18 mouse cellular contexts compared by ENCODE assay signal in genomic region chr11:98266699-98267402, GRCm38 (mm10).
DNase-seq lines count a peak whose midpoint lies in the region; ATAC-seq and TF ChIP-seq lines count a peak whose summit lies in the region.
"Had no signal": no experiment of that assay in that cellular context is flagged by ENCODE, and none has a peak within 500 bp of the region (broad histone marks: within the 10 kb centered on the region; RNA-seq: fewer than 3 reads in every experiment).

No protein-coding gene starts in this region.

- H3K79me2 ChIP-seq in heart, adult 2 months (replicated peaks; ENCODE audit: control insufficient read depth, insufficient read depth, low read length): no peaks in the 10 kb centered on the region

- H3K9ac ChIP-seq in heart, adult 2 months (ENCODE audit: low read depth, low read length): no peak overlapping the region
- H3K9ac ChIP-seq in midbrain, embryonic 13.5 days (replicated peaks): no peak overlapping the region
- H3K9ac ChIP-seq in midbrain, embryonic 11.5 days (ENCODE audit: low read length): no peak overlapping the region
- no peak overlapping the region for H3K9ac ChIP-seq in forebrain, embryonic 12.5 days
- H3K9ac ChIP-seq in forebrain, embryonic 16.5 days (replicated peaks; ENCODE audit: low read depth, low read length): 0 out of 2 replicates have a peak overlapping the region, but pooled peaks have one; percentile 2
- H3K9ac ChIP-seq: intestine, embryonic 15.5 days; kidney, embryonic 15.5 days; limb, embryonic 15.5 days; liver, embryonic 15.5 days; midbrain, embryonic 12.5 days had no signal

- no peak overlapping the region for H3K4me2 ChIP-seq in midbrain, embryonic 13.5 days (replicated peaks)
- no peak overlapping the region for H3K4me2 ChIP-seq in midbrain, embryonic 11.5 days
- H3K4me2 ChIP-seq in forebrain, embryonic 12.5 days: no peak overlapping the region
- H3K4me2 ChIP-seq in forebrain, embryonic 16.5 days (ENCODE audit: low read length): no peak overlapping the region
- H3K4me2 ChIP-seq: intestine, embryonic 15.5 days; kidney, embryonic 15.5 days; limb, embryonic 15.5 days; liver, embryonic 15.5 days; midbrain, embryonic 12.5 days had no signal

- DNase-seq in heart, embryonic 10.5 days (ENCODE audit: low spot score): peak; percentile 30
- no peak for DNase-seq in heart, adult 2 months
- DNase-seq in midbrain, embryonic 11.5 days (ENCODE audit: low spot score, missing footprints): no peak
- DNase-seq in lung, postnatal 4 days: no peak
- DNase-seq: gastrocnemius, adult 2 months; heart, postnatal 36 days; kidney, postnatal 4 days; right cerebral cortex, adult 18-20 months; thymus, postnatal 25 days had no signal

- H3K27me3 ChIP-seq in heart, embryonic 10.5 days (ENCODE audit: insufficient read depth, poor library complexity, severe bottlenecking): no peaks in the 10 kb centered on the region
- 0 out of 2 replicates have a peak, but pooled peaks cover 1% of the 10 kb centered on the region for H3K27me3 ChIP-seq in heart, adult 2 months (ENCODE audit: control insufficient read depth, insufficient read depth, low read length)
- H3K27me3 ChIP-seq in midbrain, embryonic 13.5 days: no peaks in the 10 kb centered on the region
- H3K27me3 ChIP-seq in midbrain, embryonic 11.5 days (ENCODE audit: control insufficient read depth, insufficient read depth, low read length): no peaks in the 10 kb centered on the region
- no peaks in the 10 kb centered on the region for H3K27me3 ChIP-seq in forebrain, embryonic 12.5 days
- H3K27me3 ChIP-seq in forebrain, embryonic 16.5 days (replicated peaks; ENCODE audit: control insufficient read depth, insufficient read depth, low read length): no peaks in the 10 kb centered on the region
- H3K27me3 ChIP-seq: intestine, embryonic 15.5 days; kidney, embryonic 15.5 days; limb, embryonic 15.5 days; liver, embryonic 15.5 days; midbrain, embryonic 12.5 days had no signal

- H3K36me3 ChIP-seq in heart, embryonic 10.5 days: peaks cover 62% of the 10 kb centered on the region
- H3K36me3 ChIP-seq in heart, adult 2 months (ENCODE audit: control insufficient read depth, insufficient read depth, low read length): peaks cover 6% of the 10 kb centered on the region
- H3K36me3 ChIP-seq in midbrain, embryonic 13.5 days: peaks cover 73% of the 10 kb centered on the region
- H3K36me3 ChIP-seq in midbrain, embryonic 11.5 days (ENCODE audit: control insufficient read depth, insufficient read depth, low read length): peaks cover 3% of the 10 kb centered on the region; the same call in 1 of the 2 replicates
- H3K36me3 ChIP-seq in forebrain, embryonic 12.5 days (replicated peaks): peaks cover 41% of the 10 kb centered on the region
- H3K36me3 ChIP-seq in forebrain, embryonic 16.5 days (ENCODE audit: control insufficient read depth, insufficient read depth): peaks cover 2% of the 10 kb centered on the region; the same call in 1 of the 2 replicates

- H3K4me3 ChIP-seq in heart, embryonic 10.5 days: no peak overlapping the region
- no peak overlapping the region for H3K4me3 ChIP-seq in heart, adult 2 months
- H3K4me3 ChIP-seq in midbrain, embryonic 13.5 days (replicated peaks): no peak overlapping the region
- H3K4me3 ChIP-seq in midbrain, embryonic 11.5 days (ENCODE audit: low read depth, low read length): no peak overlapping the region
- H3K4me3 ChIP-seq in forebrain, embryonic 12.5 days (replicated peaks): no peak overlapping the region
- H3K4me3 ChIP-seq in forebrain, embryonic 16.5 days (replicated peaks; ENCODE audit: low read length): no peak overlapping the region
- H3K4me3 ChIP-seq: embryonic facial prominence, embryonic 10.5 days; gastrocnemius, adult 2 months; intestine, embryonic 15.5 days; kidney, embryonic 15.5 days; limb, embryonic 15.5 days; liver, embryonic 15.5 days; midbrain, embryonic 12.5 days had no signal

- no peaks in the 10 kb centered on the region for H3K4me1 ChIP-seq in heart, embryonic 10.5 days
- H3K4me1 ChIP-seq in heart, adult 2 months (ENCODE audit: control insufficient read depth, insufficient read depth, low read length): no peaks in the 10 kb centered on the region
- peaks cover 16% of the 10 kb centered on the region for H3K4me1 ChIP-seq in midbrain, embryonic 13.5 days (replicated peaks)
- no peaks in the 10 kb centered on the region for H3K4me1 ChIP-seq in midbrain, embryonic 11.5 days (ENCODE audit: control insufficient read depth, insufficient read depth, low read length)
- no peaks in the 10 kb centered on the region; the same call in 1 of the 2 replicates for H3K4me1 ChIP-seq in forebrain, embryonic 12.5 days
- peaks cover 30% of the 10 kb centered on the region for H3K4me1 ChIP-seq in forebrain, embryonic 16.5 days (replicated peaks; ENCODE audit: control insufficient read depth, insufficient read depth, low read length)
- H3K4me1 ChIP-seq: embryonic facial prominence, embryonic 10.5 days; intestine, embryonic 15.5 days; kidney, embryonic 15.5 days; liver, embryonic 15.5 days; midbrain, embryonic 12.5 days had no signal

- ATAC-seq in midbrain, embryonic 13.5 days: no peak
- ATAC-seq in midbrain, embryonic 11.5 days (ENCODE audit: low FRiP score): no peak
- ATAC-seq in forebrain, embryonic 12.5 days (ENCODE audit: low FRiP score): no peak
- peak; percentile 55 for ATAC-seq in forebrain, embryonic 16.5 days
- ATAC-seq: intestine, embryonic 15.5 days had no signal

- TF ChIP-seq POLR2A in heart, adult 2 months (IDR thresholded peaks at IDR 0.05; ENCODE audit: insufficient read depth, low read depth, low read length): no peak

- TF ChIP-seq CTCF in heart, adult 2 months (IDR thresholded peaks at IDR 0.05): no peak

- no peak overlapping the region for H3K27ac ChIP-seq in heart, embryonic 10.5 days
- no peak overlapping the region for H3K27ac ChIP-seq in heart, adult 2 months
- H3K27ac ChIP-seq in midbrain, embryonic 13.5 days: peak overlapping the region; percentile 25; the same call in 1 of the 2 replicates
- no peak overlapping the region for H3K27ac ChIP-seq in midbrain, embryonic 11.5 days (ENCODE audit: low read depth, low read length)
- H3K27ac ChIP-seq in forebrain, embryonic 12.5 days: peak overlapping the region; percentile 65; the same call in 1 of the 2 replicates
- H3K27ac ChIP-seq in forebrain, embryonic 16.5 days (ENCODE audit: low read length): peak overlapping the region; percentile 86
- H3K27ac ChIP-seq: embryonic facial prominence, embryonic 10.5 days; gastrocnemius, adult 2 months; intestine, embryonic 15.5 days; kidney, embryonic 15.5 days; limb, embryonic 15.5 days; liver, embryonic 15.5 days; midbrain, embryonic 12.5 days had no signal

- intact Hi-C loops in heart, adult 2 months (cut with DNase I): no loop called here

- 68% methylated on average over 6 of the region's 6 CpGs for WGBS in heart, embryonic 10.5 days
- WGBS in heart, adult 2 months: 92% methylated on average over 6 of the region's 6 CpGs
- WGBS in midbrain, embryonic 13.5 days: 75% methylated on average over 6 of the region's 6 CpGs
- 92% methylated on average over 6 of the region's 6 CpGs for WGBS in midbrain, embryonic 11.5 days
- WGBS in forebrain, embryonic 12.5 days: 66% methylated on average over 6 of the region's 6 CpGs
- 33% methylated on average over 6 of the region's 6 CpGs for WGBS in forebrain, embryonic 16.5 days

- no peak for TF ChIP-seq EP300 in heart, adult 2 months (IDR thresholded peaks at IDR 0.05; ENCODE audit: insufficient read depth, low read depth, low read length)

- no peaks in the 10 kb centered on the region for H3K9me3 ChIP-seq in heart, embryonic 10.5 days
- H3K9me3 ChIP-seq in midbrain, embryonic 13.5 days: no peaks in the 10 kb centered on the region
- no peaks in the 10 kb centered on the region for H3K9me3 ChIP-seq in midbrain, embryonic 11.5 days (ENCODE audit: control insufficient read depth, low read length)
- H3K9me3 ChIP-seq in forebrain, embryonic 12.5 days: no peaks in the 10 kb centered on the region
- H3K9me3 ChIP-seq in forebrain, embryonic 16.5 days (ENCODE audit: control insufficient read depth, low read length): no peaks in the 10 kb centered on the region
- H3K9me3 ChIP-seq: embryonic facial prominence, embryonic 10.5 days; intestine, embryonic 15.5 days; kidney, embryonic 15.5 days; limb, embryonic 15.5 days; liver, embryonic 15.5 days; midbrain, embryonic 12.5 days had no signal

Comparison
In these comparisons a context has a peak if more than half of its experiments do, and no peak if none do; other contexts are left out.
1. H3K27ac ChIP-seq: peak in midbrain, embryonic 13.5 days (single experiment), forebrain, embryonic 12.5 days (single experiment) and forebrain, embryonic 16.5 days (single experiment); none in heart, embryonic 10.5 days (single experiment), heart, adult 2 months (single experiment) and midbrain, embryonic 11.5 days (single experiment).